Mouse (Mus musculus): ENCODE data around the gene Lnx1.
A peak's percentile ranks its signal among the peaks of the same experiment; 100 is the strongest.

Gene Lnx1

GRCm38 (mm10) chr5:74699673-74700072, 3.0 kb downstream of the Lnx1 start:
- DNase-seq (ENCODE audit: extremely low read depth, low read depth, low spot score), result peak; percentile 61

GRCm38 (mm10) chr5:74697534-74697933, 5.2 kb downstream of the Lnx1 start:
- DNase-seq (ENCODE audit: extremely low read depth, low read depth, low spot score), result no peak

- DNase-seq (ENCODE audit: extremely low read depth, low read depth, low spot score), result no peak
Measured at GRCm38 (mm10) chr5:74694390-74694801, 8.3 kb downstream of the Lnx1 start.

GRCm38 (mm10) chr5:74693836-74694235, 8.9 kb downstream of the Lnx1 start:
- DNase-seq (ENCODE audit: extremely low read depth, low read depth, low spot score), result no peak

- no peak for DNase-seq (ENCODE audit: extremely low read depth, low read depth, low spot score)
Measured at GRCm38 (mm10) chr5:74692411-74693090, 10.2 kb downstream of the Lnx1 start.

GRCm38 (mm10) chr5:74688822-74689221, 13.9 kb downstream of the Lnx1 start:
- DNase-seq (ENCODE audit: extremely low read depth, low read depth, low spot score), result no peak

- no peak for DNase-seq (ENCODE audit: extremely low read depth, low read depth, low spot score)
Measured at GRCm38 (mm10) chr5:74684944-74685343, 17.8 kb downstream of the Lnx1 start.

- DNase-seq (ENCODE audit: extremely low read depth, low read depth, low spot score), result no peak
Measured at GRCm38 (mm10) chr5:74683832-74684231, 18.9 kb downstream of the Lnx1 start.

GRCm38 (mm10) chr5:74682735-74683134, 20.0 kb downstream of the Lnx1 start:
- no peak for DNase-seq (ENCODE audit: extremely low read depth, low read depth, low spot score)

GRCm38 (mm10) chr5:74679631-74680030, 23.1 kb downstream of the Lnx1 start:
- DNase-seq (ENCODE audit: extremely low read depth, low read depth, low spot score), result no peak

- DNase-seq (ENCODE audit: extremely low read depth, low read depth, low spot score), result no peak
Measured at GRCm38 (mm10) chr5:74678693-74679092, 24.0 kb downstream of the Lnx1 start.

- DNase-seq (ENCODE audit: extremely low read depth, low read depth, low spot score), result no peak
Measured at GRCm38 (mm10) chr5:74677399-74678338, 25.0 kb downstream of the Lnx1 start.

GRCm38 (mm10) chr5:74672556-74672955, 30.2 kb downstream of the Lnx1 start:
- DNase-seq (ENCODE audit: extremely low read depth, low read depth, low spot score), result no peak

GRCm38 (mm10) chr5:74670877-74671276, 31.8 kb downstream of the Lnx1 start:
- DNase-seq (ENCODE audit: extremely low read depth, low read depth, low spot score), result no peak

GRCm38 (mm10) chr5:74669925-74670324, 32.8 kb downstream of the Lnx1 start:
- DNase-seq (ENCODE audit: extremely low read depth, low read depth, low spot score), result no peak

- DNase-seq (ENCODE audit: extremely low read depth, low read depth, low spot score), result no peak
Measured at GRCm38 (mm10) chr5:74668956-74669355, 33.8 kb downstream of the Lnx1 start.

- no peak for DNase-seq (ENCODE audit: extremely low read depth, low read depth, low spot score)
Measured at GRCm38 (mm10) chr5:74662618-74663017, 40.1 kb downstream of the Lnx1 start.

GRCm38 (mm10) chr5:74661734-74662560, 40.8 kb downstream of the Lnx1 start:
- DNase-seq (ENCODE audit: extremely low read depth, low read depth, low spot score), result no peak

- DNase-seq (ENCODE audit: extremely low read depth, low read depth, low spot score), result no peak
Measured at GRCm38 (mm10) chr5:74659856-74660255, 42.9 kb downstream of the Lnx1 start.

- no peak for DNase-seq (ENCODE audit: extremely low read depth, low read depth, low spot score)
Measured at GRCm38 (mm10) chr5:74659281-74659680, 43.4 kb downstream of the Lnx1 start.

- DNase-seq (ENCODE audit: extremely low read depth, low read depth, low spot score), result no peak
Measured at GRCm38 (mm10) chr5:74657930-74658329, 44.8 kb downstream of the Lnx1 start.
